Mouse (Mus musculus) liver, embryonic 14.5 days (tissue): ENCODE measurements around the gene Ldhb. TPM values are rescaled to one million over a fixed set of nuclear protein-coding genes. Genes with fewer than 3 reads are reported as not detected.

Source experiments
- ATAC-seq: fragments of 200-750 bp; cut with Nextera tagmentation; 2 replicates; pipeline ENCODE4 v1.8.0; 2017; ENCODE audit warnings: moderate number of reproducible peaks, mild to moderate bottlenecking, moderate library complexity; ENCODE audit not compliant: insufficient read depth
- DNase-seq, 3 experiments: peaks; one replicate each; pipeline ENCODE4 v3.0.0-alpha.2; 2012 to 2013; ENCODE audit warnings: low read depth in 3 of 3, low spot score in 3 of 3
- H3K27ac ChIP-seq: fragments of 300-500 bp; sonication (generic); 2 replicates; pipeline ENCODE4 v1.5.1; 2014; ENCODE audit warnings: moderate library complexity, mild to moderate bottlenecking, control low read depth, inconsistent platforms
- H3K27me3 ChIP-seq: fragments of 300-500 bp; sonication (generic); 2 replicates; pipeline ENCODE4 v1.6.1; 2014; ENCODE audit warnings: mild to moderate bottlenecking, low read length, moderate library complexity; ENCODE audit not compliant: control insufficient read depth, insufficient read depth
- H3K36me3 ChIP-seq: fragments of 300-500 bp; sonication (generic); replicated peaks from 2 replicates; pipeline ENCODE4 v1.6.1; 2014; ENCODE audit warnings: low read depth; ENCODE audit not compliant: control insufficient read depth, insufficient read depth
- H3K4me1 ChIP-seq, 2 experiments: fragments of 200-500 bp in 1 of 2; fragments of 300-500 bp in 1 of 2; sonication (generic) in 1 of 2; replicated peaks; 2 replicates each; pipeline ENCODE4 v1.6.1; 2012 to 2014; ENCODE audit warnings: antibody characterized with exemption in 1 of 2, inconsistent platforms in 1 of 2, low read length in 1 of 2; ENCODE audit not compliant: control insufficient read depth in 2 of 2, insufficient read depth in 2 of 2
- H3K4me2 ChIP-seq: fragments of 300-500 bp; sonication (generic); 2 replicates; pipeline ENCODE4 v1.6.1; 2014; ENCODE audit warnings: low read depth, mild to moderate bottlenecking, control low read depth, moderate library complexity
- H3K4me3 ChIP-seq, 2 experiments: fragments of 200-500 bp in 1 of 2; fragments of 300-500 bp in 1 of 2; sonication (generic) in 1 of 2; 2 replicates each; pipeline ENCODE4 v1.5.1; 2012 to 2014; ENCODE audit warnings: low read depth in 2 of 2, low read length in 2 of 2, mild to moderate bottlenecking in 2 of 2, control low read depth in 1 of 2, inconsistent platforms in 1 of 2, moderate library complexity in 1 of 2; ENCODE audit not compliant: insufficient read depth in 1 of 2
- H3K9ac ChIP-seq: fragments of 300-500 bp; sonication (generic); replicated peaks from 2 replicates; pipeline ENCODE4 v1.6.1; 2014; ENCODE audit warnings: mild to moderate bottlenecking, control low read depth, moderate library complexity
- H3K9me3 ChIP-seq: fragments of 300-500 bp; sonication (generic); 2 replicates; pipeline ENCODE4 v1.6.1; 2016; ENCODE audit warnings: low read length, mixed read lengths; ENCODE audit not compliant: control insufficient read depth
- CTCF ChIP-seq: IDR thresholded peaks from 2 replicates; pipeline ENCODE4 v1.5.1; 2016; ENCODE audit warnings: antibody characterized with exemption, low read depth, control low read depth
- EP300 ChIP-seq: IDR thresholded peaks from 2 replicates; pipeline ENCODE4 v1.6.1; 2016; ENCODE audit warnings: antibody characterized with exemption, low read depth
- WGBS: fragments of 180-500 bp; shearing (Covaris S2); extraction: QIAGEN DNeasy Blood & Tissue Kit; methylation state at CpG from one replicate; pipeline ENCODE4 v1.1.7; 2014; ENCODE audit not compliant: insufficient replicate concordance; 5-methylcytosine and 5-hydroxymethylcytosine counted together
- polyA plus RNA-seq, 2 experiments: library from polyadenylated mRNA; depleted of rRNA in 1 of 2; stranded (reverse) in 1 of 2; unstranded in 1 of 2; fragments of >200 nt; fragmentation: Nextera tagmentation in 1 of 2; extraction: Ambion mirVana in 1 of 2; gene quantifications; 2 replicates each; pipeline versions ENCODE4 v1.2.1 to v1.2.3; 2012 to 2014

Gene Ldhb
- polyA plus RNA-seq, 2 experiments = 16.0 to 20.8 TPM

- TF ChIP-seq CTCF (no peak), EP300 (peak; percentile 66)
- Histone ChIP-seq H3K27ac (no peak overlapping the region), H3K27me3 (no peaks in the 10 kb centered on the region), H3K9ac (no peak overlapping the region), H3K36me3 (no peaks in the 10 kb centered on the region), H3K4me2 (no peak overlapping the region), H3K9me3 (no peaks in the 10 kb centered on the region), H3K4me1 (peaks cover 0 to 17% of the 10 kb centered on the region in 2 experiments; a peak in 2 of 4 replicates), H3K4me3 (no peak overlapping the region)
- 22% methylated on average over 5 of the region's 5 CpGs for WGBS
- peak; percentile 24 to 27 (median 27) for DNase-seq
- peak; percentile 83 for ATAC-seq
These were observed 22.6 kb upstream of the Ldhb start for GRCm38 (mm10) chr6:142530378-142530777.

- peaks cover 0 to 17% of the 10 kb centered on the region in 2 experiments; a peak in 2 of 4 replicates for H3K4me1 ChIP-seq
- H3K27me3 ChIP-seq = no peaks in the 10 kb centered on the region
- H3K27ac ChIP-seq = no peak overlapping the region
- no peak for TF ChIP-seq CTCF
- no peak for TF ChIP-seq EP300
- no peak overlapping the region for H3K4me3 ChIP-seq
- no peak overlapping the region for H3K9ac ChIP-seq
- H3K4me2 ChIP-seq = no peak overlapping the region
- H3K36me3 ChIP-seq = no peaks in the 10 kb centered on the region
- no peaks in the 10 kb centered on the region for H3K9me3 ChIP-seq
- ATAC-seq (no peak), DNase-seq (no peak)
- 66% methylated on average over 8 of the region's 8 CpGs for WGBS
These were observed 21.9 kb upstream of the Ldhb start for GRCm38 (mm10) chr6:142529680-142530079.

GRCm38 (mm10) chr6:142527931-142528562 is 20.3 kb upstream of the Ldhb start:
- H3K9me3 ChIP-seq = no peaks in the 10 kb centered on the region
- no peak overlapping the region for H3K4me2 ChIP-seq
- H3K36me3 ChIP-seq = no peaks in the 10 kb centered on the region
- peaks cover 0 to 17% of the 10 kb centered on the region in 2 experiments; a peak in 2 of 4 replicates for H3K4me1 ChIP-seq
- TF ChIP-seq EP300 = no peak
- no peak for TF ChIP-seq CTCF
- H3K9ac ChIP-seq = no peak overlapping the region
- ATAC-seq (no peak), DNase-seq (no peak)
- 47% methylated on average over 1 of the region's 1 CpGs for WGBS
- no peak overlapping the region for H3K27ac ChIP-seq
- H3K27me3 ChIP-seq = no peaks in the 10 kb centered on the region
- no peak overlapping the region for H3K4me3 ChIP-seq

GRCm38 (mm10) chr6:142524635-142525308 is 17.0 kb upstream of the Ldhb start:
- ATAC-seq (peak; percentile 54), DNase-seq (peak in 2 of 3 experiments; percentile 24 to 28)
- peaks cover 0 to 7% of the 10 kb centered on the region in 2 experiments; a peak in 2 of 4 replicates for H3K4me1 ChIP-seq
- peak; percentile 69 for TF ChIP-seq CTCF
- TF ChIP-seq EP300 = no peak
- H3K36me3 ChIP-seq = no peaks in the 10 kb centered on the region
- H3K27ac ChIP-seq = no peak overlapping the region
- H3K27me3 ChIP-seq = no peaks in the 10 kb centered on the region
- no peak overlapping the region for H3K9ac ChIP-seq
- no peaks in the 10 kb centered on the region for H3K9me3 ChIP-seq
- H3K4me2 ChIP-seq = no peak overlapping the region
- H3K4me3 ChIP-seq = no peak overlapping the region
- 6% methylated on average over 4 of the region's 4 CpGs for WGBS

- H3K9ac ChIP-seq = no peak overlapping the region
- H3K4me1 ChIP-seq = no peaks in the 10 kb centered on the region
- H3K4me3 ChIP-seq = no peak overlapping the region
- no peaks in the 10 kb centered on the region for H3K9me3 ChIP-seq
- H3K27me3 ChIP-seq = no peaks in the 10 kb centered on the region
- WGBS = 69% methylated on average over 12 of the region's 12 CpGs
- H3K27ac ChIP-seq = no peak overlapping the region
- DNase-seq (no peak), ATAC-seq (no peak)
- no peak for TF ChIP-seq CTCF
- TF ChIP-seq EP300 = no peak
- no peaks in the 10 kb centered on the region for H3K36me3 ChIP-seq
- no peak overlapping the region for H3K4me2 ChIP-seq
These were observed 13.9 kb upstream of the Ldhb start for GRCm38 (mm10) chr6:142521591-142522110.
